Mouse (Mus musculus): ENCODE measurements around the gene Gfpt1. TPM values are rescaled to one million over a fixed set of nuclear protein-coding genes. Genes with fewer than 3 reads are reported as not detected.

Gfpt1 gene
- polyA plus RNA-seq, 2 experiments from 2014 or later = 21.1 to 23.0 TPM

DNA sequence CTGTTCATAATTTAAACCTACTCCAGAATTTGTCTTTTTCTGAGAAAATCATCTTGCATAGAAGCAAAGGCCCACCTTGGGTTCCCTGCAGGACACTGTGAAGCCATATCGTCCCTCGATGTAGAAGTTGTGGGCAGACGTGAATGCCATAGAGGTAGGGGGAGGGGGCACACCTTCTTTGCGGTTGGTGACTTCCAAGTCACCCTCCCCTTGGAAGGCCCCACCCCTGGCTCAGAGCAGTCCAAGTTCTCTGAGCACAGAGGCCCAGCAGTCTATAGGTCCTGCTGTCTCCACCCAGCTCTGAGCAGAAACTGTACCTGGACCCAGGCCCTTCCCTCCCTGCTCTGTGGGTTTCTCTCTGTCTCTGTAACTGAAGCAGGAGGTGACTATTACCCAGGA lies 59.3 kb downstream of the Gfpt1 start:
- ATAC-seq = no peak

DNA sequence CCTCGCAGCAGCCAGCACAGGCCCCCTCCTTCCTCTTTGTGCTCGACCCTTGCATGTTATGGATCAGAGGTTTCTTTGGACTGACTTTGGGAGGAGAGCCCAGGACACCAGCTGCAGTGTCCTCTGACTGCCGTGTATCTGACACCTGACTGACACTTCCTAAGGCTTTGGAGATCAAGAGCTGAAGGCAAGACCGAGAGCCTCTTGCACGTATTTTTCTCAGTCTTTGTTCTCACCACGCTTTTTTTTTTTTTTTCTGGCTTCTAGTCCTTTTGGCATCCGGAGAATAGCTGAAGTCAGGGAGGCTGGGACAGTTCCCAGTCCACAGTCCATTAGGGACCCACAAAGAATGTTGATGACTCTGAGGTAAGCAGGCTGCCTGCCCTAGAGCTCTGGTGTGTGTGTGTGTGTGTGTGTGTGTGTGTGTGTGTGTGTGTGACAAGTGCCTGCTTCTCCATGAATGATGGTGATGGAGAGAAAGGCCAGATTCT lies 59.8 kb downstream of the Gfpt1 start:
- ATAC-seq = no peak

DNA sequence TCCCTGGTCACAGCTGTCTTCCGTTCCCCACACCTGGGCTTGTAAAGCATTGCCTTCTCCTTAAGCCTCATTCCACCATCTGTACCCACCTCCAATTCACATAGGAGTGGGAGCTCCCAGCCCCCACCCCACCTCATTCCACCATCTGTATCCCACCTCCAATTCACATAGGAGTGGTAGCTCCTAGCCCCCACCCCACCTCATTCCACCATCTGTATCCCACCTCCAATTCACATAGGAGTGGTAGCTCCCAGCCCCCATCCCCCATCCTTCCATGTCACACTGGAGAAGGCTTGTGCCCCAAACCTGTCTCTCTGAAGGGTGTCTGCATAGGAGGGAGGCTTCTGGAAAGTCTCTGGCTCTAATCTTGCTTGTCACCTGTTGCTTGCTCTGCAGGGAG lies 60.7 kb downstream of the Gfpt1 start:
- no peak for ATAC-seq

DNA sequence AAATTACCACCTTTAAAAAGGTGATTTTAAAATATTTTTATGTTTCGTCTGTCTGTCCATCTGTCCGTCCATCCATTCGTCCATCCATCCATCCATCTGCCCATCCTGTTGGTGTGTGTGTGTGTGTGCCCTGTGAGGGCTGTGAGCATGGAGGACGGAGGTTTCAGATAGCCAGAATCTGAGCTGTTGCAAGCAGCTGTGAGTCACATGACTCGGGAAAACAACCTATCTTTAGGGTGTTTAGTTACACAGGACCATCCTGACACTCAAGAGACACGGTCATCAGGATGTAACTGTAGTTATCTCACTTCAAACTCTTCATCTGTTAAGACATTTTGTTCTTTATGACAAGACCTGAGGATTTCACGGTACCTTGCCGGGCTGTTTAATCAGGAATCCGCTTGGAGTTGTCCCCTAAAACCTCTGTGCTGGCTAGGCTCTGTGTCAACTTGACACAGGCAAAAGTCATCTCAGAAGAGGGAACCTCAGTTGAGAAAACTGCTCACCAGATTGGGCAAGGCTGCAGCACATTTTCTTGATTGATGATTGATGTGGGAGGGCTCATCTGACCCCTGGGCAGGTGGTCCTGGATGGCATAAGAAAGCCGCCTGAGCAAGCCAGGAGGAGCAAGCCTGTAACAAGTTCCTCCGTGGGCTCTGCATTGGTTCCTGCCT lies 61.6 kb downstream of the Gfpt1 start, which contains the start of gene D6Ertd527e:
Gene D6Ertd527e (plus strand): TSS at position 624 of the 674 bp plus-strand sequence.
- ATAC-seq = no peak

DNA sequence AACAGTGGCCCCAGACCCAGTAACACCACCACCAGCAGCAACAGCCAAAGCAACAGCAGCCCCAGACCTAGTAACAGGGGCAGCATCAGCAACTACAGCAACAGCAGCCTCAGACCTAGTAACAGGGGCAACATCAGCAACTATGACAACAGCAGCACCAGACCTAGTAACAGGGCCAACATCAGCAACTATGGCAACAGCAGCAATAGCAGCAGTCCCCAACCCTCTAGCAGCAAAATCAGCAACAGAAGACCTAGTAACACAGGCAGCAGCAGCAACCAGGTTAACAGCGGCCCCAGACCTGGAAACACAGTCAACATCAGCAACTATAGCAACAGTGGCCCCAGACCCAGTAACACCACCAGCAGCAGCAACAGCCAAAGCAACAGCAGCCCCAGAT lies 68.8 kb downstream of the Gfpt1 start:
- ATAC-seq = no peak

DNA sequence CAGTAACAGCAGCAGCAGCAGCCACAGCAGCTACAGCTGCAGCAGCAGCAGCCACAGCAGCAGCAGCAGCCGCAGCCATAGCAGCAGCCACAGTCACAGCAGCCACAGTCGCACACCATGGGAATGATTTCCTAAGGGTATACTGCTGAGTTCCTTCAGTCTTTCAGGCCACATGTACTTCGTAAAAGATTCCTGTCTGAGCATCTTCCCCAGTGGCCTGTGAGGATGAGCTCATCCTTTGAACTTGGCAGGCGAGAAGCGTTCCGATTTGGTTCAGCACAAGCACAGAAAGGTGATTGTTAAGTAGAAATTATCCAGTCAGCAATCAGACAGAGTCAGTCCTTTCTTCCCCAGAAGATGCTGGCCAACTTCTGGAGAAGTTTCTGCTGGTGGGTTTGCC lies 69.5 kb downstream of the Gfpt1 start:
- ATAC-seq = no peak

DNA sequence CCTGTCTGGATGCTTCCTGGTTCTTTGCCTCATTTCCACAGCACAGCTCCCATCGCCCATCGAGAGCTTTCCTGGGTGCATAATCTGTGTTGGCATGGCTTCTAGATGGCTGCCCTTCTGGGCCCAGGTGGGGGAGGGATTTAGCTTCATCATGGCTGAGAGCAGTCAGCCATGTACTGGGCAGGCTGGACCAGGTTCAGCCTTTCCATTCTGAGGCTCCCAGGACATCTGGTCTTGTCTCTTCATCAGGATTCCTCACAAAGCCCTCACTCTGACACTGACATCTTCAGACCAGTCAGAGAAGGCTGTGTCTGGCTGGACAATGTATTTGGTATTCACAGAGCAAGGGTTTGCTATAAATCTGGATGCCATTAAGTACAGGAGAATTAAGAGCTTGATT lies 73.3 kb downstream of the Gfpt1 start:
- no peak for ATAC-seq

DNA sequence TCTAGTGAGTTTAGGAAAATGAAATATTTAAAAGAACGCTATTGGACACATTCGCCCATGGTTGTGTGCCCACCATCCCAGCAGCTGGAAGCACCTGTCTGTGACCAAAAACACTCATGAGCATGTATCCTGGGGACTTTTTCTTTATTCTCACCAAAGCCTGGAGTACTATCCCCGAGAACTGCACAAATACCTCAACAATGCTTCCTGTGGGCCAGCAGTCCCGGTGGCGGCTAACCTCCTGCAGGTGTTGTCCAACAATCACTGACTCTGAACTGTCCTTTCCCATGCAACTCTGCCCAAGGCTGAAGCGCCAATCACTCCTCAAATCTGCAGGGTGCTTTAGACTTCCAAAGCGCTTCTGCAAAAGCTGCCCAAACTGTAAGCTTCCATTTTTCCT lies 74.0 kb downstream of the Gfpt1 start:
- no peak for ATAC-seq

DNA sequence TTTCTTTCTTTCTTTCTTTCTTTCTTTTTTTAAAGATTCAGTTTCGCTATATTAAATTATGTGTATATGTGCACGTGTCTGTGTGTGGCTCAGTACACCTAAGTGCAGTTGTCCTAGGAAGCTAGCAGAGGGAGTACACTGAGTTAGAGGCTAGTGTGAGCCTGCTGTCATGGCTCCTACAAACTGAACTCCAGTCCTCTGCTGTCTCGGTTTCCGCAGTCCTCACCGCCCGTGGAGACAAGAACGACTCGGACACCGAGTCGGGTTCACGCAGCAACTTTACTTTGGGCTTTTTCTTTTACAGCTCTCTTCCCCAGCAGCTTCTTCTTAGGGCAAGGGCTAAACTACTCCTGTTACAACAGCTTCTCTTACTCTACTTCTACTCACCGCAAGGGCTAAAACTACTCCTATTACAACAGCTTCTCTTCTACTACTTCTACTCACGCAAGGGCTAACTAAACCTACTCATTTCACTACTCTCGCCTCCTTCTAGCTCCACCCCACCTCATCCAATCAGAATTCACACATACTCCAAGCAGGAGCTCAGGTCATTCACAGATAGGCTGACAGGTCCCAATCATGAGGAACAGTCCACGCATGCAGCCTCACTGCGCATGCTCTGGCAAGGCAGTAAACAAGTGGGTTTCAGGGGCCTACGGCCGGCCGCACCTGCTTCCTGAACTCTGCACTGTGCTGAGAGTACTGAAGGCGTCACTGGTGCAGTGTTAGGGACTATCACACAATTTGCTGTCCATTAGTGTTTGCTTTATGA lies 76.6 kb downstream of the Gfpt1 start:
- ATAC-seq = no peak

DNA sequence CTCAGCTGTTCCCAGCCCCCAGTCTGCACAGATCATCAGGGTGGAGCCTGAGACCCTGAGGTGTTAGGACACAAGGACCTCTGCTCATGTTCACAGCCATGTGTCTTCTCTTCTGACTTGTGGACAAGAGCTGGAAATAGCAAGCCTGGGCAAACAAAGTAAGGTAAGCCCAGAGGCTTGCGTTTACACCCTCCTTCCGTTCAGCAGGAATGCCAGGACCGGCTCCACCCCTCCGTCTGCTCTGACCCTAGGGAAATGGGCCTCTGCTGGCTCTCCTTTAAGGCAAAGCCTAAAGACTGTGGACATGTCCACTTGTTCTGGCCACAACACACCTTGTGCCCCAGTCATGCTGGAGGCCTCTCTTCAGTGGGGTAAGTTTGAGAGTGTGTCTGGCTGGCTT lies 77.3 kb downstream of the Gfpt1 start:
- no peak for ATAC-seq

DNA sequence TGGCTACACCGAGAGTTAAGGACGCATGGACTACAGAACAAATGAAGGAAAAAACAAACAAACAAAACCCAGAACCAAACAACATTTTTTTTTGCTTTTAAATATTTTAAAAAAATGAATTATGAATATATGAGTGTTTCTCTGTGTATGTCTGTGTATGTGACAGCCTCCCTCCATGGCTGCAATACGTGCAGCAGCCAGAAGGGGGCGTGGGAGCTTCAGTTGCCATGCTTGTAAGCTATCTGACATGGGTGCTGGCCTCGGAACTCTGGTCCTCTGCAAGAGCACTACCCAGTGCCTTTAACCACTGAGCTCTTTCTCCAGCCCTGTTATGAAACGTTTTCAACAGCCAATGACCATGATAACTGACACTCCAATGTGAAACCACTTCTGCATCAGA lies 78.0 kb downstream of the Gfpt1 start:
- no peak for ATAC-seq

DNA sequence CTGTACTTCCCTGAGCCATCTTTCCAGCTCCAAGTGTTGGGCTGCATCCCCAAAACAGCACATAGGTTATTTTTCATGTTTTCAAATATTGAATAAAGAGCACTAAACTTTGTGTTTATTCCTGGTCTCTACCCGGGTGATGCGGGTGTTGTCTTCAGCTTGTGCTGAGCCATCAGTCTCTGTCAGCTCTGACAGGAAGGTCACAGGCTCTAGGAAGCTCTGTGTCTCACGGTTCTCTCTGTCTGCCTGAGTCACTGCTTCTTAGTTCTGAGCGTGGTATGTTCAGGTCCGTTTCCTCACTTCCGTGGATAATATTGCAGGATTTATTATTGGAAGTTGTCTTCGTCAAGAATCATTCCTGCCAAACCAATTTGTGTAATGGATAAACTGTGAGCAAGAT lies 79.3 kb downstream of the Gfpt1 start:
- ATAC-seq = no peak

DNA sequence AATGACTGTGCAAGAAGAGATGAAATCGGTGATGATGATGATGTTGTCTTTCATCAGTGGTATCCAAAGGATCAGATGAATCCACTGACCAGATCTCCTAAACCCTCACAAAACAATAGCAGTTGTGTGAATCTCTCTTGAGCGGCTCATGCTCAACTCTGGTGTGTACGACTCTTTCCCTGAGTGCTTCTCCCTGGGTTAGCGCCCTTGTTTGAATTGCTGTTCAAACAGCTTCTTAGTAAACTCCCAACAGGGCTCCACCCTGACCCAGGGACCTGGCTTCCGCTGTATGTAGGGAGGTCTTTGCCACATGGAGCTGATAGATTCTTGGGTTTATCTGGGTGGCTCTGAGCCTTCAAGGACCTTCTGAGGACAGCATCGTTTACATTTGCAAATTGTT lies 80.8 kb downstream of the Gfpt1 start:
- no peak for ATAC-seq

DNA sequence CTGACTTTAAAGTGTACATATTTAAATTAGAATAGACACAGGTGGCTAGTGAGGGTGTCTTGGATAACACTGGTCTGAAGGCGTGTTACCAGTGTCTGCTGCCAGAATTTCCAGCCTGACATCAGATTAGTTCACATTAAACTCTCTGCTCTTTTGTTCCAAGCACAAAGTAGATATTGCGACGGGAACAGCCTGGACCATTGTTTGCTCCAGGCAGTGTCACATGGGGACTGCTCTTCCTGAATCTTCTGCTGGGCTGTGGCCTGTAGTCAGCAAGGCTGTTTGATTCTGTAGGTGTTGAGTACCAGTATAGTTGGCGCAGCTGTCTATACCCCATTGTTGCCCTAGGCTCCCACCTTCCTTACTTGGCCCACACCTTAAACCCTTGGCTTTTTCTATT lies 81.3 kb downstream of the Gfpt1 start:
- ATAC-seq = no peak

DNA sequence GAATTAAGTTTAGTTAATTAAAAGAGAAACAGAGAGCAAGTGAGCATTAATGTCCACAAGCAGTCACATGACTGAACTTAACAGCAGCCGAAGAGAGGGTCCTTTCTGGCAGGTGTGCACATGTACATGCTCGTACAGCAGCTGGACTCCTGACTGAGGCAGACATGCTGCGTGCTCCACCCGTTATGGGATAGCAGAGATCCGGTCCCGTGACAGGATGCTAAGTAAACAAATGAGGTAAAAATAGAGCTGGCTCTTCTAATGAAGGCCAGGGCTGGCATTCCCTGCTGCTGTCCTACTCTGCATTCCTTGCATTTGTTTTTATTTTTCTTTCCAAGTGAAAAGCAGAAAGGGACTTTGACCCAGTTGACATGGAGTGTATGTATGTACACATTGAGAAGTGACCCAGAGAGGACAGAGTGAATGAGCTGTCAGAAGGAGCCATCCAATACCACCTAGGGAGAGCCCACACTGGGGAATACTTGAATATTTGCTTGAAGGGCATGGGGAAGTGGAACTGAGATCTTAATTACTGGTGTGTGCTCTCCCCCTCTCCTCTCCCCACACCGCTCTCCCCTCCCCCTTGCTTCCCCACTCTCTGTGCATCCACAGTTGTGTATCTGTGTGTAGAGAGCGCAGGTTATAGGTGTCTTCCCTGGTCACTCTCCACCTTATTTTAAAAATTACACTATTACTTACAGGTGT lies 84.6 kb downstream of the Gfpt1 start:
- ATAC-seq = no peak

DNA sequence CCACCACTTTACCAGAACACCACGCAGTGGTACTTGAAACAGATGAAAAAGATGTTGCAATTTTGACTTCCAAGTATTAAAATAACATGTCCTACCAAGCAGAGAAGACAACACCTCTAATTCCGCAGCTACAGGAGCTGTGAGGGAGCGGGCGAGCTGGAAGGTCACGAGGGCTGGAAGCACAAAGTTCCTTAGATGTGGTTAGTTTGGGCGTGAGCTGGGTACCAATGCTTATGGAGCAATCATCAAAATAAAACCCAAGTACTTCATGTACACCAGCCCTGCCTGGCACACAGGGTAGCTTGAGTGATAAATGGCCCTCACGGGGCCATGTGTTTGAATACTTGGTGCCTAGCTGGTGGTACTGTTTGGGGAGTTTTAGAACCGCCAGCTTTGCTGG lies 87.2 kb downstream of the Gfpt1 start:
- no peak for ATAC-seq

DNA sequence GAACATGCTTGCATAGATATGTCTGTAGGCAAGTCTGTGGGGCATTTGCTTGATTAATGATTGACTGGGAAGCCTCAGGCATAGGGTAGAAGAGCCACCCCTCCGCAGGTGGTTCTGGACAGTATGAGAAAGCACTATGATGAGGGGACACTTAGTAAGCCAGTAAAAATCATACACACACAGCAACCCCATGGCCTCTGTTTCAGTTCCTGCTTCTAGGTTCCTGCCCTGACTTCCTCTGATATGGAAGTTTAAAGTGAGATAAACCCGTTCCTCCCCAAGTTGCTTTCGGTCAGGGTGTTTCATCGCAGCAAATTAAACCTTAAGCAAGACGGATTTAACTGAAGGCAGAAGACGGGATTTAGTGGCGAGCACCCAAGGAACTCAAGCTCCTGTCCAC lies 88.0 kb downstream of the Gfpt1 start:
- no peak for ATAC-seq

DNA sequence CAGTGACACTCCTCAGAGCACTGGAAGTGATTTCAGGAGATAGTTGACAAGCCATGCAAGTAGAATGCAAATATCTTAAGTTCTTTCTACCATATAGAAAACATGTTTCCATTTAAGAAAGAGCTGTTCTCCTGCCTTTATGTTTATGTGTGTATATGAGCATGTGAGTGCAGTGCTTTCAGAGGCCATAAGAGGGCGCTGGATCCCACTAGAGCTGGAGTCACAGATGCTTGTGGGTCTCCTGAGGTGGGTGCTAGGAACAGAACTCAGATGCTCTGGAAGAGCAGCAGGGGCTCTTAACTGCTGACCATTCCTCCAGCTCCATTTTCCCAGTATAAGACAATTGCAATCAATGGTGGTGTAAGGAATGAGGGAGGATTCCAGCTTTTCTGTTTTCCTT lies 88.4 kb downstream of the Gfpt1 start:
- no peak for ATAC-seq

DNA sequence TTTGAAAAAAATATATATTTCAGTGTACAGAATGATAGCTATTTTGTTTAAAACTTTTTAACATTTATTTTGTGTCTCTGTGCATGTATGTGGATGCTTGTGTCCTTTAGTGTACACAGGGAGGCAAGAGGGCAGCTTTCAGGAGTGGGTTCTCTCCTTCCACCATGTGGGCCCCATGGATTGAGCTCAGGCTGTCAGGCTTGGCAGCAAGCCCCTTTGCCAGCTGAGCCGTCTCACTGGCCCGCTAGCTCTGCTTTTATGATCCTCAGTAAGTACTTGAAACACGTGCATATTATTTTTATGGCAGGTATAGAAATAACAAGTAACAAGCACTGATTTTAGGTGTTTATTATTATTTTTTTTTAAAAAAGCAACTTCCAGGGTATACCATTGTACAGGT lies 90.9 kb downstream of the Gfpt1 start:
- ATAC-seq = no peak

DNA sequence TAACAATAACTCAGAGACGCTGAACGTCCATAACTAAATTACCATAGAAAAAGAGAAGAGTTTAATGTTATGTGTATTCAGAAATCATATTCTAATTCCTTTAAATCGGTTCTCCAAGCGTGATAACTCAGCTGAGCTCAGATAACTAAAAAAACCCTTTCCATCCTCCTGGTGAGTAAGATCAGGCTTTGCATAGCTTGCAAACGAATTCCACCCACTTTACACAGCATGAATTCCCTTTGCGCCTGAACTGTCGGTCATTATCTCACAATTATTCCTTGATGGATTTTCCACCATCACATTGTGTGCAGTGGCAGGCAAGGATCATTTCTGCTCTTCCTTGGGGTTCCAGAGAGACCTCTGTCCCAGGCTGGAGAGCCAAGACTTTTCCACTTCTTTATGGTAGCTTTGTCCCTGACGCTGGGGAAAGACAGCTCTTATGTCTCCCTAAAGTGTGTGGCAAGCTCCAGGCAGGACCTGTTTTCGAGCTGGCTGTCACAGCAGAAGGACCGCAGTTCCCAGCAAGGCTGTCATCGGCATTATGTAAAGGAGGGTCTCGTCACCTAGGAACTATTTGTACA lies 91.4 kb downstream of the Gfpt1 start:
- ATAC-seq = no peak

DNA sequence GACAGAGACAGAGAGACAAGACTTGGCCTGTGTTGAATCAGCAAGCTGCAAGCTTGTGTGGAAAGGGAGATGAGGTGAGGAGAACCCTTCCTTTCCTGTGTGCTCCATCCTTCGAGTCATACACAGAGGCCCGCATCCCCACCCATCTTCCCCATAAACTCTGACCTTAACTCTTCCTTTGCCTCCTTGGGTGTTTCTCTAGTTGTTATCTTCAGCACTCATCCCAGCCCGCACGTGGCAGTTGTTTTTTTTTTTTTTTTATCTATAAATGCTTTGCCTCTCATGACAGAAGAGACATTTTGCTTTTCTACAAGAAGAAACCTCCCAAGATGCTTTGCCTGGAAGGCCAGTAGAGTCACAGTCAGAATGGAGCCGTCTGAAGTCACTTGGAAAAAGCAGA lies 95.8 kb downstream of the Gfpt1 start:
- no peak for ATAC-seq

DNA sequence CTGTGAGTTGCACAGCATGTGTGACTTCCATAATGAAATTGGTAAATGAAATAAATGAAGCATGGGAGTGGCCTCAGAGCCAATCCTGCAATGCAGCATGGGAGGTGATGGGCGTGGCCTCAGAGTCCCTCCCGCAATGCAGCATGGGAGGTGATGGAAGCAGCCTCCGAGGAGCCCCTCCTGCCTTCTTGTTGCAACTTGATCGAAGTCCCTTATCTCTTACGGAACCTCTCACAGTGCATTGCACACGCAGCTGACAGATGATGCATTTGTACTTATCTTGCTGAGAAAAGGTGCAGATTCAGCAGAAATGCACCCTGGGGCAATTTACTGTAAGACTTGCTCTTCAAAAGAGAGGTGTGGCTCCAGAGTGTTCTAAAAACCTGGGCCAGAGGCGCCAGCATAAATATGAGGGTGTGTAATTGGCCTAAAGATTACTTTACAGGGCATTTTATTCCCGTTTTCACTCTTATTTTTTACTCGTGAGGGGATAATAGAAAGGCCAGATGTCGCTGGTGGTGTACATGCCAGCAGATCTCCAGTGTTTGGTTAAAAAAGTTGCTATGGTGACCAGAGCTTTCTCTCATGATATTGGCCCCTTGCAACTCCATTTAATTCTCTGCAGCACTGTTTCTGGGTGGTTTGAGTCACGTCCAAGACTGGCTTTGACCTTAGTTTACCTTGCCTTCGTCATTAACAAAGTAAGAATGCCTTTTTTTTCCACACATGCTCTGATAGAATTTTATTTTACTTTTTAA lies 97.3 kb downstream of the Gfpt1 start:
- no peak for ATAC-seq
